Mouse (Mus musculus) stomach, adult 2 months (tissue): Measurements from ENCODE around the gene Tspyl4. TPM values are rescaled to one million over a fixed set of nuclear protein-coding genes. Genes with fewer than 3 reads are reported as not detected.

Experiments used
- polyA plus RNA-seq: library from polyadenylated mRNA; depleted of rRNA; stranded (reverse); fragments of >200 nt; gene quantifications from 2 replicates; pipeline ENCODE4 v1.2.3, GENCODE M21; 2012; rRNA removed

The Tspyl4 gene
- polyA plus RNA-seq: 1.4 and 2.1 TPM in 2 replicates

DNA sequence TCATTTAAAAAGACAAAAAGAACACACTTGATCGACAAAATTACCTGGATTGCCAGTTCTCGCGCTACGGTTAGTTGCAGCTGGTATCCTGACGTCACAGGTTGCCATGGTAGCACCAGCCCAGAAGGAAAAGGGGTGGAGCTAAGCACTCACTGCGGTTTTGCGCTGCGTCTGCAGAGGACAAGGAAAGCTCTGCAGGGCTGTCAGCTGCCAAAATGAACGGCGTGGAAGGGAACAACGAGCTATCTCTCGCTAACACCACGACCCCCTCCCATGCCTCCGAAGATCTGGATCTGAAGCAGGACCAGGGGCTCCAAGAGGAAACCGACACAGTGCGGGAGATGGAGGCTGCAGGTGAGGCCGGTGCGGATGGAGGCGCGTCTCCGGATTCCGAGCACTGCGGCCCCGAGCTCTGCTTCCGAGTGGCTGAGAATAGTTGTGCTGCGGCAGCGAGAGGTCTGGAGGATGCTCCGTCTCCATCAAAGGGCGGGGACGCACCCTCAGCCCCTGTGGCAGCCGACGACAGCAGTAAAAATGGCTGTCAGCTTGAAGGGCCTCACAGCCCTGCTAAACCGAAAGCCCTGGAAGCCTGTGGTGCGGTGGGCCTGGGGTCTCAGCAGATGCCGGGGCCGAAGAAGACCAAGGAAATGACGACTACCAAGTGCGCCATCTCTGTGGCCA lies at the start of gene Tspyl4:
Tspyl4 (plus strand) TSS at position 144 of the 681 bp plus-strand sequence.

DNA sequence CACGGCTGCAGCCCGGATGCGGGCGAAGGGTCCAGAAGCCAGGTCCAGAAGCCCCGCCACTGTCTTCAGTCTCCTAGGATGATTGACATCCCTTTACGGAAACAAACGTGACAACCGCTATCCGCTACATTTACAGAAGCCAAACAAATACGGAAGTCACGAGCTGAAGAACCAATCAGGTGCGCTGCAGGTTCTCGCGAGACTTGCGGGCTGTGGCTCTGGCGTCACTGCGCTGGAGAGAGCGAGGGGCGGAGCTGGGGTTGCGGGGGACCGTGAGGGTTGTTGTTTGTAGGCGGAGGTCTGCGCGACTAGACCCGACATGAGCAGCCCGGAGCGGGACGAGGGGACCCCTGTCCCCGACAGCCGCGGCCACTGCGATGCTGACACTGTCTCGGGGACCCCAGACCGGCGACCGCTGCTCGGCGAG lies 15.3 kb upstream of the Tspyl4 start, which contains the start of gene Tspyl1:
Tspyl1 (plus strand) TSS at position 229 of the 427 bp plus-strand sequence.

Other genes with a start within 250 kb of the Tspyl4 start
- 0.13 and 0.16 TPM in 2 replicates for gene Calhm5, start 200.9 kb upstream of the Tspyl4 start, polyA plus RNA-seq
- gene Calhm6, start 169.5 kb upstream of the Tspyl4 start, polyA plus RNA-seq: 0.36 and 0.66 TPM in 2 replicates
- 1.4 and 1.6 TPM in 2 replicates for gene Dse, start 89.7 kb upstream of the Tspyl4 start, polyA plus RNA-seq
- 7.2 and 11.3 TPM in 2 replicates for gene Tspyl1, start 15.3 kb upstream of the Tspyl4 start, polyA plus RNA-seq
- not detected in 2 replicates for gene Col10a1, start 92.5 kb downstream of the Tspyl4 start, polyA plus RNA-seq
- gene Nt5dc1, start 121.1 kb downstream of the Tspyl4 start, polyA plus RNA-seq: 2.2 and 2.3 TPM in 2 replicates
- gene Frk, start 186.0 kb downstream of the Tspyl4 start, polyA plus RNA-seq: 1.2 and 1.5 TPM in 2 replicates